Mouse (Mus musculus) kidney, adult 2 months (tissue): ENCODE results near the gene Zfp282.

ENCODE experiments used
- CTCF ChIP-seq: fragments of 200-500 bp; conservative IDR thresholded peaks from 2 replicates; pipeline ENCODE4 v1.5.1; 2011; ENCODE audit warnings: low read depth, mild to moderate bottlenecking, control low read depth, low read length, moderate library complexity, mixed read lengths; ENCODE audit not compliant: insufficient read depth, insufficient read length
- POLR2A ChIP-seq: fragments of 200-500 bp; IDR thresholded peaks from one replicate; pipeline ENCODE4 v1.6.1; 2011; ENCODE audit warnings: low read depth, low read length, control low read depth

DNA sequence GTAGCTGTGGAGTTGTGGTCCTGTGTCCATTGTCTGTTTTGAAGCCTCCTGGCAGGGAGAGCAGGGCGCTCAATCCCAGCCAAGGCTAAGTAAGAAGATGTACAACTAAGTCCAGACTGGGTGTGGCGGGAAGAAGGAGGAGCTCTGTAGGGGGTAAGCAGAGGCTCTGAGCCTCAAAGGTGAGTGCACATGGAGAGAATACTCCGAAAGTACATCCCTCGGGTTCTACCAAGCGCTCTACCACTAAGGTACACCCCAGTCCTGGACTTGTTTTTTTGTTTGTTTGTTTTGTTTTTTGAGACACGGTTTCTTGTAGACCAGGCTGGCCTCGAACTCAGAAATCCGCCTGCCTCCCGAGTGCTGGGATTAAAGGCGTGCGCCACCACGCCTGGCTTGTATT lies 65.5 kb downstream of the Zfp282 start:
- TF ChIP-seq CTCF = no peak
- TF ChIP-seq POLR2A = no peak
